Mouse (Mus musculus): ENCODE data around the gene Stard5.

The Stard5 gene

DNA sequence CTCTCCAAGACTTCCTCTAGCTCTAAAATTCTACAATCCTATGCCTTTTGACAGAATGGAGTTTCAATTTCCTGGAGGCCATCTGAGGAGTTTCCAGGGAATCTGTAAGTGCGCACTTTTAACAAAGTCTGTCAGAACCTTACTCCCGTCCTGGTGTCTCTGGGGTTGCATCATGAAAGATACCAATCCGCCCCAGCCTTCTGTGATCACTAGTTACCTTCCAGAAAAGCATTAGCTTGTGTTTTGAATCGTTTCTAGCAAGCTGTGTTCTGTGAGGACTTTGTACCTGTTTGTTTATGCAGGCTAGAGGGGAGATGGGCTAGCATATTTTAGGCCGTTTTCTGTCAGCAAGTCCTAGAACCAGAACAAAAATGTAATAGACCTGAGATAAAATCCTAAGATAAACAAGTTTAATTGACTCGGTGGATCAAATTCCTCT, 942 bp downstream of the Stard5 start:
- DNase-seq (ENCODE audit: extremely low spot score, low read depth, low spot score), result no peak

DNA sequence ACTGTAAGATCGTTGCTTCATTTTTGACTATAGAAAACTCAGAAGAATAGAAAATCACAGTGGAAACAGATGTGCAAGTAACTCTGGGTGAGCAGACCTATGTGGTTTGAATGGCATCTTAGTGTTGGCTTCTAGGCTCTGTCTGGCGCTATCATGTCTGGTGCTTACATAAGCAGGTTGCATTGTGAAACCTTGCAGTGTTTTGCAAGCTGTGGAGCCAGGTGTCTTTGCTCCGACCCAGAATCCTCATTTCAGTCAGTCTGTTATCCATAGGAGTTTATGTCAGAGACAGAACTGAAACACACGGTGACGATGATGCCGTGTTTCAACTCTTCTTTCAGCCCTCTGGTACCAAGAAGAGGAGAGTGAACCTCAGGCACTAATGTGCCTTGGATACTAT, 2.1 kb downstream of the Stard5 start:
- DNase-seq (ENCODE audit: extremely low spot score, low read depth, low spot score), result no peak

GRCm38 (mm10) chr7:83635726-83636125, 4.0 kb downstream of the Stard5 start:
- DNase-seq (ENCODE audit: extremely low spot score, low read depth, low spot score), result no peak

- no peak for DNase-seq (ENCODE audit: extremely low spot score, low read depth, low spot score)
Measured at GRCm38 (mm10) chr7:83636425-83636824, 4.7 kb downstream of the Stard5 start.

- no peak for DNase-seq (ENCODE audit: extremely low spot score, low read depth, low spot score)
Measured at GRCm38 (mm10) chr7:83637781-83638583, 6.2 kb downstream of the Stard5 start.

DNA sequence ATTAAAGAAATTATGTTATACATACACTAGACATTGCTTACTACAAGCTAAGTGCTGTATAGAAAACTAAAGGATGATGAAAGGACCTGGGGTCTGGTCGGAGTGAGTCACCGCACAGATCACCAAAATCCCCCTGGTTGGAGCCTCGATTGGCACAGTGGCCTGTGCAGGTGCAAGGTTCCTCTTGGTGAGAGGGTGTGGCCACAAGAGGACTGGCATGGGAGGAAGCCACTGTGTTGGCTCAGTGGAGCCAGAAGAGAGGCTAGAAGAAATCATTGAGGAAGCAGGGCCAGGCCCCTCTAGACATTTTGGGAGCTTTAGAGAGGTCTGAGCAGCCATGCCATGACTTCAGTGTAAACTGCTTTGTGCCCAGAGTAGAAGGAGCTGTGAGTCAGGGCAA, 7.3 kb downstream of the Stard5 start:
- no peak for DNase-seq (ENCODE audit: extremely low spot score, low read depth, low spot score)

GRCm38 (mm10) chr7:83640581-83640980, 8.8 kb downstream of the Stard5 start:
- DNase-seq (ENCODE audit: extremely low spot score, low read depth, low spot score), result no peak

GRCm38 (mm10) chr7:83641163-83641562, 9.4 kb downstream of the Stard5 start:
- DNase-seq (ENCODE audit: extremely low spot score, low read depth, low spot score), result no peak

GRCm38 (mm10) chr7:83643581-83643980, 11.8 kb downstream of the Stard5 start:
- DNase-seq (ENCODE audit: extremely low spot score, low read depth, low spot score), result no peak

DNA sequence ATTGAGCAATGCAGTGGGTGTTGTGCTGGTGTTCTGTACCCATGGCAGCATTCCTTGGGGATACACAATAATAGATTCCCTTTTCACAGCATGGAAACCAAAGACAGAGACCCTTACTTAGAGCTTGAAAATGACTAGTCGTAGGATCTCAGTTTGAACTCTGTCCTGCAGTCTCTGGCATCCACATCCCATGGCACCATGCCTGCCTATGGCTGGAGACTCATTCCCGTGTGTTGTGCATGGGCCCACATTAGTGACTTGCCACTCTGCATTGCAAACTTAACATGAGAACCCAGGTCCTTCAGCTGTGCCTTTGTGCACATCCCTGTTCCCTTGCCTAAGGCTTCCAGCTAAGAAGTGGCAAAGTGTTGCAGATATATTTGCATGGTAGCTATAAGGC, 13.0 kb downstream of the Stard5 start:
- DNase-seq (ENCODE audit: extremely low spot score, low read depth, low spot score), result no peak

DNA sequence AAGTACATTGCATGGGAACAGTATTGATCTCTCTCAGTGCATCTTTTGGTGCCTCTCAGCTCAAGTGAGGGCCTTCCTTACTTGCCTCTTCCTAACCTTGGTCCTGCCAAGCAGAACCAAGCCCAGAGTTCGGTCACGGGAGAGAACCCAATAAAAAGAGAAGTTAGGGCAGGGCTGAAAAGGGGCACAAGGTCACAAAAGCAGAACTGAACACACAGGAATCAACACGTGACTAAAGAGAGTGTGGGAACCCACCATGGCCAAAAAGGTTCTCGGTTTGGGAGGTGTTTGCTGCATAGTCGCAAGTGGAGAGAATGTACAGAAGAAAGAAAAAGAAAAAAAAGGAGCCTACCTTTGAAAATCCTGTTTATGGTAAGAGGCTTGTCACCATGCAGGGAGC, 13.7 kb downstream of the Stard5 start:
- DNase-seq (ENCODE audit: extremely low spot score, low read depth, low spot score), result no peak

DNA sequence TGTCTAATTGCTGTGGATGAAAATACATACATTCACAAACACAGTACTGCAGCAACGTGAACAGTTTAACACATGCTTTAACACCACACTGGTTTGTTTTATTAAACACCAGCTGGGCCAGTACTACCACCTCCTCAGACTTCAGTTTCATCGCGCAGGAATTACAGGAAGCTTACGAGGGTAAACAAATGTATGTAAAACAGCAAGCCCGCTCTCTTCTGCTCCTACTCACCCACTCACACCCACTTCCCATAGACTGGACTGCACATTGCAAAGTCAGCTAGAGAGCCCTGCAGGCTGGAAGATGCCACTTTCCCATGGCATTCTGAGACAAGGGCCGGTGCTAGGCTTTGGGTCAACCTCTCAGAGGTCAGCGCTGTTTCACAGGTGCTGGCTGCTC, 17.0 kb downstream of the Stard5 start:
- DNase-seq (ENCODE audit: extremely low spot score, low read depth, low spot score), result no peak

- DNase-seq (ENCODE audit: extremely low spot score, low read depth, low spot score), result no peak
Measured at GRCm38 (mm10) chr7:83650638-83651037, 18.9 kb downstream of the Stard5 start.

DNA sequence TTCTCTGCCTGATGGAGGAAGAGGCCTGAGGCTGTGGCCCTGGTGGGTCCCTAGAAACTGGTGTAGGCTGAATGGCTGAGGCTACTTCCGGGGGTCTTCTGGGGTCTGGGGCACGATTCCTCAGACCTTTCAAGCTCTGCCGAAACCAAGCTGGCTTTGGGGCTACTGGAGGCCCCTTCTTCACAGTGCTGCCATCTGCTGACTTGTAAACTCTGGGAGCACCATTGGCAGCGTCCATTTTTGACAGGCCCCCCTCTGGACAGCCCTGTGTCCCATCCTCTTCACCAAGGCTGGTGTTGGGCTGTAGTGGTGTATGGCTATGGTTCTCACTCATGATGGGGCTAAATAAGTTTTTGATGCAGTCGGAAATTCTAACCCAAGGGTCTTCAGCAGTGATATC, 20.7 kb downstream of the Stard5 start:
- DNase-seq (ENCODE audit: extremely low spot score, low read depth, low spot score), result no peak

DNA sequence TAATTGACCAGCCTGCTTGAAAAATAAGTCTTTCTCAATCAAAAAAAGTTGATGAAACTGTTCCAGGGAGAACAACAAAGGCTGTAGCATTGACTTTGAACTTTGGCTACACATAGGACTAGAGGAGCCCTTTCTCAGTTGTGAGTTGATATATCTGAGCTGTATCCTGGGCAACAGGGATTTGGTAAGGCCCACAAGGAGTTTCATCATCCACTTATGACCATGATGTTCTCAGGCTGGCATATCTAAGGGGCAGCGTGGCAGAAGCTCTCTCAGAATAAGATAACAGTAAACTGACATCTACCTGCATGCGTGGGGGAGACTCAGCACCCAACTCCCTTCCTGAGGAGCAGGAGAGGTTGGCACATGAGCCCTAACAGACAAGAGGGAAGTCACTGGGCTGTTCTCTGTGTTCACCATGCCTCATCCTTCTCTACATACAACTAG, 21.9 kb downstream of the Stard5 start:
- DNase-seq (ENCODE audit: extremely low spot score, low read depth, low spot score), result no peak

GRCm38 (mm10) chr7:83654196-83654595, 22.4 kb downstream of the Stard5 start:
- DNase-seq (ENCODE audit: extremely low spot score, low read depth, low spot score), result no peak

DNA sequence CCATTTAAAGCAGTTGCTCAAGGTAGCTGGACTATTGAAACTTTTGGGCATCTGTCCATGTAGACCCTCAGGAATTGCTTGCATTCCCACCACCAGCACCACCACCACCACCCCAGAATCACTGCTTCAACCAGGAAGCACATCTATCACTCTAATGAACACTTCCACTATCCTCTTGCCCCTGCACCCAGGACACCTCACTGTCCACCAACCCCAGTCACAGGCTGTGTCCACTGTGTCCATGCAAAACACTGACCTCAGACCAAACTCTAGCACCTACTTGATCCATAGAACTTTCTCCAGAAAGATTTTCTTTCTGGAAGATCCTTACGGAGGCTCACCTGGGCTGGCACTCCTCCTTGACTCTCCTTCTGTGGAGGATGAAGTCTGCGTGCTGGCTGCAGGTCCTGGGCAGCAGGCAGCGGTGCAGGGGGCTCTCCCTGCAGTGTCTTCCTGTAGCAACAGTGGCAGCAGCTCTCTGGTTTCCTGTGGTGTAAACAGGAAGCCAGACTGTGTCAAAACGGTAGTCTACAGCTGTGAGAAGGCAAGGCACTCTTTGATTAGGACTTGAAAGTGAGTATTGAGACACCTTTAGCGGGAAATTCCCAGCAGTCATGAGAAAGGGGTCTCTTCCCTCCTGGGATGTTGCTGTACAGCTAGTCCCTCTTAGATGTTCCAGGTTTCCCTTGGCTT, 23.3 kb downstream of the Stard5 start:
- DNase-seq (ENCODE audit: extremely low spot score, low read depth, low spot score), result no peak

DNA sequence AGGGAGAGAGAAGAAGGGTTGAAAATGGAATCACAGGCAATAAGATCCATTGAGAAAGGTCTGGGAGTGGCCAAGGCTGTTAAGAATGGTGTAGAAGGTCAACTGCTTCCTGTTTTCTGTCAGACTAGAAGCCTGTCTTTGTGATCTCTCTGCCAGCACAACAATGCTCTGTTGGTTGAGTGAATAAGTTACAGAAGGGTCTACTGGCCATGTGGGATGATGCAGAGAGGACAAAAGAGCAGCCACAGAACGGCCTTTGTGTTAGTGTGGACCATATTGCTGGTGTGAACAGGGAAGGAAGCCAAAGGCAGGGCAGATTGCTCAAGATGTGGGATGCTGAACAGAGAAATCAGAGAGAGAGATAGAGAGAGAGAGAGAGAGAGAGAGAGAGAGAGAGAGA, 27.0 kb downstream of the Stard5 start:
- DNase-seq (ENCODE audit: extremely low spot score, low read depth, low spot score), result no peak

DNA sequence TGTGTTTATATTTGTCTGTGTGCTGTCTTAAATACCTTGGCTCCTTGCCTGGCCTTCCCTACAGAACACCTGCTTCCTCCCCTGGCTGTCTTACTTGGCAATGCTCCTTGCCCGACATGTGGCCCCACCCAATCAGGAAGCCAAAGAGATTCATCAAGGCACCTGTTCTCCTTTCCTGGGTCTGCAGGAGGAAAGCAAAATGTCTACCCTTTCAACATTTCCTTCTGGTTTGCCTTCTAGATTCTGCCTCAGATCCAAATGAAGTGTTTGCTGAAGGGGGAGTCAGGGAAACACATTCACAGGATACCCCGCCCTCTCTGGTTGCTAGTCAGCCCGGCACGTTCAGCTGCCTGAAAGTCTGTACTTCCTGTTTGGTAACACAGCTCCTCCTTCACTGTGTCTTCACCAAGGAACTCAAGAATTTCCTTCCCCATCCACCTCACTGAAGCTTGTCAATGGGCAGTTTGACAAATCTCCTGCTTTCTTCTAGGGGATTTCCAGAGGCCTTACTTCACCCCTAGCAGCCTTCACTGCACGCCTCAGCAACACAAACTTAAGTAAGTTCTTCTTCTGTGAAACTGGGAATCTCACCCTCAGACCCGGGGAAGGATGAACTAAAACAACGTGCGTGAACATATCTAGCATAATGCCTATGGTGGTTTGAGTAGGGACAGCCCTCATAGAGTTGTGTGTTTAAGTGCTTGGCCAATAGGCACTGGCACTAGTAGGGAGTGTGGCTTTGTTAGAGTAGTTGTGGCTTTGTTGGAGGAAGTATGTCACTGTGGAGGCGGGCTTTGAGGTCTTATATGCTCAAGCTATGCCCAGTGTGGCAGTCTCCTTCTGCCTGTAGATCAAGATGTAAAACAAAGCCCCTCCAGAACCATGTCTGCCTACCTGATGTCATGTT, 27.7 kb downstream of the Stard5 start:
- DNase-seq (ENCODE audit: extremely low spot score, low read depth, low spot score), result no peak

- DNase-seq (ENCODE audit: extremely low spot score, low read depth, low spot score), result no peak
Measured at GRCm38 (mm10) chr7:83660273-83660691, 28.5 kb downstream of the Stard5 start.

DNA sequence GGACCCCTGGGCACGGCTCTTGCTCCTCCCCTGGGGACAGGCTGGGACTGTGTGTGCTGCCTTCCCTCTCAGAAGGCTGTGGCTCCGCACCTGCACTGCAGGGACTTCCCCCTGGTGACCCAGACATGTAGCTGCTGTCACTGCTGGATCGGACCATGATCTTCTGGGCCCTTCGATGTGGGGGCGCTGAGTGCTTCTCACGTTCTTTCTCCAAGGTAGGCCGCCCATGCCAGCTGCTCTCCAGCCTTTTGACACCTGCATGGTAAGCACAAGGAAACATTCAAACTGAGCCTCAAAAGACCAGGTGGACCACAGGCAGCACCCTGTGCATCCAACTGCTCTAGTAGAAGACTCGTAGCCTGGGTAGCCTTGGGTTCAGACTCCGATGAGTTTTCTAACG, 29.3 kb downstream of the Stard5 start:
- DNase-seq (ENCODE audit: extremely low spot score, low read depth, low spot score), result no peak

All from hindlimb bud, embryonic 11.5 days (tissue).